Mouse (Mus musculus) CH12.LX (cell line): ENCODE data around the gene Cuedc2.

Source experiments
- GABPA ChIP-seq: IDR thresholded peaks from 2 replicates; pipeline ENCODE4 v1.6.1; 2012; ENCODE audit warnings: low read depth, low read length, improper control_type of control experiment, inconsistent platforms; ENCODE audit not compliant: insufficient replicate concordance
- RCOR1 ChIP-seq: conservative IDR thresholded peaks from 2 replicates; pipeline ENCODE4 v1.6.1; 2012; ENCODE audit warnings: low read depth, mild to moderate bottlenecking, inconsistent platforms, low read length, improper control_type of control experiment

DNA sequence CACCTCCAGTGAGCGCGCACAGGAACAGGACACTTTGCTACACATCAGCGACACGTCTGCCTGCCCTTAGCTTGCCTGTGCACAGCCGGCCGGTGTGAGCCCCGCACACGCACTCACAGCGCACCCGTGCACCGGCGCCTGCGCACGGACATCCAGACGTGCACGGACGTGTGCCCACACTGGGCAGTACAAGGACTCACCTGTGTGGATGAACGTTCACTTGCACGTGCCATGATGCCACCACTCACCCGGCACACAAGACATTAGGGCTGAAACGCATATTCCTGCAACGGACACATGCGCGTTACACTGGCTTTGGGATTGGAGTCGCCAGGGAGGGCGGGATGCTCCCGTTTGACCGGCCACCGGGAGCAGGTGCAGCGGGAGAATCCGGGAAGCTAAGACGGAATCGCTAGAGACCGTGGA lies 33.6 kb downstream of the Cuedc2 start:
- TF ChIP-seq GABPA (no peak), RCOR1 (no peak)
